Mouse (Mus musculus): ENCODE measurements around the gene Gm17349. TPM values are rescaled to one million over a fixed set of nuclear protein-coding genes. Genes with fewer than 3 reads are reported as not detected.
A peak's percentile ranks its signal among the peaks of the same experiment; 100 is the strongest.

The Gm17349 gene
- polyA plus RNA-seq, 1 experiment, result not detected

GRCm38 (mm10) chr15:99711491-99711890 lies 6.2 kb upstream of the Gm17349 start:
- TF ChIP-seq CTCF (IDR thresholded peaks at IDR 0.05; ENCODE audit: control insufficient read depth, insufficient read depth, insufficient replicate concordance, low read depth, low read length) (no peak), POLR2A (IDR thresholded peaks at IDR 0.05; ENCODE audit: control insufficient read depth, low read depth, low read length) (no peak)
- Histone ChIP-seq H3K4me1 (ENCODE audit: control insufficient read depth, insufficient read depth, low read length) (peaks cover 3% of the 10 kb centered on the region), H3K4me3 (ENCODE audit: control insufficient read depth, low read depth, low read length) (no peak overlapping the region), H3K27ac (ENCODE audit: control insufficient read depth, insufficient read depth, low read depth, low read length) (no peak overlapping the region), H3K36me3 (ENCODE audit: control insufficient read depth, insufficient read depth, low read length) (peaks cover 5% of the 10 kb centered on the region), H3K27me3 (ENCODE audit: control insufficient read depth, insufficient read depth, low read length) (no peaks in the 10 kb centered on the region)

GRCm38 (mm10) chr15:99710221-99711190 lies 5.2 kb upstream of the Gm17349 start:
- no peak for TF ChIP-seq POLR2A (IDR thresholded peaks at IDR 0.05; ENCODE audit: control insufficient read depth, low read depth, low read length)
- no peak for TF ChIP-seq CTCF (IDR thresholded peaks at IDR 0.05; ENCODE audit: control insufficient read depth, insufficient read depth, insufficient replicate concordance, low read depth, low read length)
- H3K4me3 ChIP-seq (ENCODE audit: control insufficient read depth, low read depth, low read length), result no peak overlapping the region
- peaks cover 5% of the 10 kb centered on the region for H3K36me3 ChIP-seq (ENCODE audit: control insufficient read depth, insufficient read depth, low read length)
- H3K27me3 ChIP-seq (ENCODE audit: control insufficient read depth, insufficient read depth, low read length), result no peaks in the 10 kb centered on the region
- no peak overlapping the region for H3K27ac ChIP-seq (ENCODE audit: control insufficient read depth, insufficient read depth, low read depth, low read length)
- H3K4me1 ChIP-seq (ENCODE audit: control insufficient read depth, insufficient read depth, low read length), result peaks cover 3% of the 10 kb centered on the region

- Histone ChIP-seq H3K27me3 (ENCODE audit: control insufficient read depth, insufficient read depth, low read length) (no peaks in the 10 kb centered on the region), H3K4me1 (ENCODE audit: control insufficient read depth, insufficient read depth, low read length) (0 out of 2 replicates have a peak, but pooled peaks cover 2% of the 10 kb centered on the region), H3K36me3 (ENCODE audit: control insufficient read depth, insufficient read depth, low read length) (peaks cover 7% of the 10 kb centered on the region), H3K27ac (ENCODE audit: control insufficient read depth, insufficient read depth, low read depth, low read length) (no peak overlapping the region), H3K4me3 (ENCODE audit: control insufficient read depth, low read depth, low read length) (no peak overlapping the region)
- TF ChIP-seq POLR2A (IDR thresholded peaks at IDR 0.05; ENCODE audit: control insufficient read depth, low read depth, low read length), result no peak
- TF ChIP-seq CTCF (IDR thresholded peaks at IDR 0.05; ENCODE audit: control insufficient read depth, insufficient read depth, insufficient replicate concordance, low read depth, low read length), result no peak
These were observed 2.9 kb upstream of the Gm17349 start for GRCm38 (mm10) chr15:99708176-99708575.

- TF ChIP-seq CTCF (IDR thresholded peaks at IDR 0.05; ENCODE audit: control insufficient read depth, insufficient read depth, insufficient replicate concordance, low read depth, low read length) (no peak), POLR2A (IDR thresholded peaks at IDR 0.05; ENCODE audit: control insufficient read depth, low read depth, low read length) (no peak)
- Histone ChIP-seq H3K27ac (ENCODE audit: control insufficient read depth, insufficient read depth, low read depth, low read length) (peak overlapping the region; percentile 66; the same call in 1 of the 2 replicates), H3K4me1 (ENCODE audit: control insufficient read depth, insufficient read depth, low read length) (peaks cover 14% of the 10 kb centered on the region), H3K36me3 (ENCODE audit: control insufficient read depth, insufficient read depth, low read length) (peaks cover 4% of the 10 kb centered on the region), H3K27me3 (ENCODE audit: control insufficient read depth, insufficient read depth, low read length) (no peaks in the 10 kb centered on the region), H3K4me3 (ENCODE audit: control insufficient read depth, low read depth, low read length) (no peak overlapping the region)
These were observed 409 bp downstream of the Gm17349 start for GRCm38 (mm10) chr15:99704881-99705280.

GRCm38 (mm10) chr15:99704041-99704681 lies 1.1 kb downstream of the Gm17349 start:
- Histone ChIP-seq H3K36me3 (ENCODE audit: control insufficient read depth, insufficient read depth, low read length) (peaks cover 3% of the 10 kb centered on the region), H3K4me3 (ENCODE audit: control insufficient read depth, low read depth, low read length) (no peak overlapping the region), H3K27ac (ENCODE audit: control insufficient read depth, insufficient read depth, low read depth, low read length) (peak overlapping the region; percentile 66), H3K27me3 (ENCODE audit: control insufficient read depth, insufficient read depth, low read length) (no peaks in the 10 kb centered on the region), H3K4me1 (ENCODE audit: control insufficient read depth, insufficient read depth, low read length) (peaks cover 14% of the 10 kb centered on the region)
- TF ChIP-seq CTCF (IDR thresholded peaks at IDR 0.05; ENCODE audit: control insufficient read depth, insufficient read depth, insufficient replicate concordance, low read depth, low read length) (no peak), POLR2A (IDR thresholded peaks at IDR 0.05; ENCODE audit: control insufficient read depth, low read depth, low read length) (no peak)

- peaks cover 3% of the 10 kb centered on the region for H3K36me3 ChIP-seq (ENCODE audit: control insufficient read depth, insufficient read depth, low read length)
- TF ChIP-seq POLR2A (IDR thresholded peaks at IDR 0.05; ENCODE audit: control insufficient read depth, low read depth, low read length), result no peak
- no peak for TF ChIP-seq CTCF (IDR thresholded peaks at IDR 0.05; ENCODE audit: control insufficient read depth, insufficient read depth, insufficient replicate concordance, low read depth, low read length)
- peaks cover 14% of the 10 kb centered on the region for H3K4me1 ChIP-seq (ENCODE audit: control insufficient read depth, insufficient read depth, low read length)
- no peak overlapping the region for H3K4me3 ChIP-seq (ENCODE audit: control insufficient read depth, low read depth, low read length)
- H3K27me3 ChIP-seq (ENCODE audit: control insufficient read depth, insufficient read depth, low read length), result no peaks in the 10 kb centered on the region
- no peak overlapping the region for H3K27ac ChIP-seq (ENCODE audit: control insufficient read depth, insufficient read depth, low read depth, low read length)
These were observed 1.6 kb downstream of the Gm17349 start for GRCm38 (mm10) chr15:99703676-99704040.

GRCm38 (mm10) chr15:99703104-99703503 lies 2.2 kb downstream of the Gm17349 start:
- TF ChIP-seq CTCF (IDR thresholded peaks at IDR 0.05; ENCODE audit: control insufficient read depth, insufficient read depth, insufficient replicate concordance, low read depth, low read length), result no peak
- no peak for TF ChIP-seq POLR2A (IDR thresholded peaks at IDR 0.05; ENCODE audit: control insufficient read depth, low read depth, low read length)
- Histone ChIP-seq H3K36me3 (ENCODE audit: control insufficient read depth, insufficient read depth, low read length) (peaks cover 3% of the 10 kb centered on the region), H3K4me3 (ENCODE audit: control insufficient read depth, low read depth, low read length) (no peak overlapping the region), H3K4me1 (ENCODE audit: control insufficient read depth, insufficient read depth, low read length) (peaks cover 14% of the 10 kb centered on the region), H3K27me3 (ENCODE audit: control insufficient read depth, insufficient read depth, low read length) (no peaks in the 10 kb centered on the region), H3K27ac (ENCODE audit: control insufficient read depth, insufficient read depth, low read depth, low read length) (no peak overlapping the region)

All from testis, adult 2 months (tissue).